Mouse (Mus musculus) intestine, postnatal 0 days (tissue): ENCODE measurements around the gene E130308A19Rik. TPM values are rescaled to one million over a fixed set of nuclear protein-coding genes. Genes with fewer than 3 reads are reported as not detected.

ENCODE experiments used
- ATAC-seq: fragments of 200-750 bp; cut with Nextera tagmentation; 2 replicates; pipeline ENCODE4 v1.8.0; 2017; ENCODE audit warnings: mild to moderate bottlenecking, moderate TSS enrichment, moderate library complexity
- H3K27ac ChIP-seq: fragments of 300-500 bp; sonication (generic); 2 replicates; pipeline ENCODE4 v1.5.1; 2014; ENCODE audit warnings: mild to moderate bottlenecking, low read depth, low read length, moderate library complexity
- H3K27me3 ChIP-seq: fragments of 300-500 bp; sonication (generic); replicated peaks from 2 replicates; pipeline ENCODE4 v1.6.1; 2014; ENCODE audit warnings: low read length, mixed read lengths; ENCODE audit not compliant: control insufficient read depth, insufficient read depth
- H3K36me3 ChIP-seq: fragments of 300-500 bp; sonication (generic); 2 replicates; pipeline ENCODE4 v1.6.1; 2014; ENCODE audit warnings: mild to moderate bottlenecking, moderate library complexity; ENCODE audit not compliant: control insufficient read depth, insufficient read depth
- H3K4me1 ChIP-seq: fragments of 300-500 bp; sonication (generic); replicated peaks from 2 replicates; pipeline ENCODE4 v1.6.1; 2014; ENCODE audit warnings: antibody characterized with exemption, low read length, mixed read lengths; ENCODE audit not compliant: control insufficient read depth, insufficient read depth
- H3K4me2 ChIP-seq: fragments of 300-500 bp; sonication (generic); replicated peaks from 2 replicates; pipeline ENCODE4 v1.6.1; 2014; ENCODE audit warnings: low read depth, mild to moderate bottlenecking, moderate library complexity
- H3K4me3 ChIP-seq: fragments of 300-500 bp; sonication (generic); 2 replicates; pipeline ENCODE4 v1.5.1; 2014; ENCODE audit warnings: low read depth, low read length
- H3K9ac ChIP-seq: fragments of 300-500 bp; sonication (generic); 2 replicates; pipeline ENCODE4 v1.6.1; 2014; ENCODE audit warnings: mild to moderate bottlenecking, low read depth, low read length
- H3K9me3 ChIP-seq: fragments of 300-500 bp; sonication (generic); 2 replicates; pipeline ENCODE4 v1.6.1; 2016; ENCODE audit warnings: mixed run types; ENCODE audit not compliant: control insufficient read depth
- CTCF ChIP-seq: sonication (generic); IDR thresholded peaks from 2 replicates; pipeline ENCODE4 v1.5.1; 2016; ENCODE audit warnings: low read depth, mild to moderate bottlenecking, control low read depth, antibody characterized with exemption, moderate library complexity
- whole genome bisulfite sequencing: fragments of 180-500 bp; shearing (Covaris S2); extraction: QIAGEN DNeasy Blood & Tissue Kit; methylation state at CpG from one replicate; pipeline ENCODE4 v1.1.7; 2014; 5-methylcytosine and 5-hydroxymethylcytosine counted together
- polyA plus RNA-seq: library from polyadenylated mRNA; unstranded; fragments of >200 nt; fragmentation: Nextera tagmentation; extraction: Ambion mirVana; gene quantifications from 2 replicates; pipeline ENCODE4 v1.2.1, GENCODE M21; 2015

The E130308A19Rik gene
- polyA plus RNA-seq, 1 experiment from 2014 or later: 6.6 TPM

- Histone ChIP-seq H3K9me3 (no peaks in the 10 kb centered on the region), H3K9ac (no peak overlapping the region), H3K27me3 (no peaks in the 10 kb centered on the region), H3K27ac (no peak overlapping the region), H3K4me3 (no peak overlapping the region), H3K4me1 (no peaks in the 10 kb centered on the region), H3K36me3 (no peaks in the 10 kb centered on the region), H3K4me2 (no peak overlapping the region)
- peak; percentile 43; the same call in 1 of the 2 replicates for ATAC-seq
- TF ChIP-seq CTCF: no peak
- WGBS: 47% methylated on average over 1 of the region's 1 CpGs
These were observed 36.2 kb downstream of the E130308A19Rik start for GRCm38 (mm10) chr4:59662163-59662562.

- Histone ChIP-seq H3K36me3 (no peaks in the 10 kb centered on the region), H3K4me3 (no peak overlapping the region), H3K4me2 (no peak overlapping the region), H3K4me1 (no peaks in the 10 kb centered on the region), H3K27ac (no peak overlapping the region), H3K9me3 (no peaks in the 10 kb centered on the region), H3K27me3 (no peaks in the 10 kb centered on the region), H3K9ac (no peak overlapping the region)
- TF ChIP-seq CTCF: no peak
- ATAC-seq: no peak
- WGBS: 69% methylated on average over 6 of the region's 6 CpGs
These were observed 37.4 kb downstream of the E130308A19Rik start for GRCm38 (mm10) chr4:59663451-59663850.

- no peak for TF ChIP-seq CTCF
- no peak overlapping the region for H3K9ac ChIP-seq
- H3K27ac ChIP-seq: no peak overlapping the region
- H3K9me3 ChIP-seq: no peaks in the 10 kb centered on the region
- no peaks in the 10 kb centered on the region for H3K27me3 ChIP-seq
- no peak overlapping the region for H3K4me3 ChIP-seq
- H3K4me1 ChIP-seq: no peaks in the 10 kb centered on the region
- no peak for ATAC-seq
- H3K4me2 ChIP-seq: no peak overlapping the region
- H3K36me3 ChIP-seq: no peaks in the 10 kb centered on the region
- 72% methylated on average over 3 of the region's 3 CpGs for WGBS
These were observed 40.7 kb downstream of the E130308A19Rik start for GRCm38 (mm10) chr4:59666550-59667317.

GRCm38 (mm10) chr4:59668050-59668449, 42.0 kb downstream of the E130308A19Rik start:
- H3K27ac ChIP-seq: no peak overlapping the region
- no peaks in the 10 kb centered on the region for H3K27me3 ChIP-seq
- no peaks in the 10 kb centered on the region for H3K4me1 ChIP-seq
- TF ChIP-seq CTCF: no peak
- H3K4me2 ChIP-seq: no peak overlapping the region
- H3K36me3 ChIP-seq: no peaks in the 10 kb centered on the region
- no peak for ATAC-seq
- no peak overlapping the region for H3K4me3 ChIP-seq
- no peak overlapping the region for H3K9ac ChIP-seq
- H3K9me3 ChIP-seq: no peaks in the 10 kb centered on the region
- 84% methylated on average over 3 of the region's 3 CpGs for WGBS

- ATAC-seq: no peak
- 95% methylated on average over 1 of the region's 1 CpGs for WGBS
These were observed 43.1 kb downstream of the E130308A19Rik start for GRCm38 (mm10) chr4:59669131-59669530.

GRCm38 (mm10) chr4:59670015-59670414, 44.0 kb downstream of the E130308A19Rik start:
- Histone ChIP-seq H3K27ac (no peak overlapping the region), H3K4me3 (no peak overlapping the region), H3K9me3 (no peaks in the 10 kb centered on the region), H3K4me2 (no peak overlapping the region), H3K9ac (no peak overlapping the region), H3K4me1 (0 out of 2 replicates have a peak, but pooled peaks cover 2% of the 10 kb centered on the region), H3K27me3 (no peaks in the 10 kb centered on the region), H3K36me3 (no peaks in the 10 kb centered on the region)
- no peak for ATAC-seq
- TF ChIP-seq CTCF: no peak
- WGBS: 79% methylated on average over 2 of the region's 2 CpGs

More at GRCm38 (mm10) chr4:59669131-59669530, 43.1 kb downstream of the E130308A19Rik start:
- H3K36me3 ChIP-seq: no peaks in the 10 kb centered on the region
- no peak overlapping the region for H3K9ac ChIP-seq
- H3K27ac ChIP-seq: no peak overlapping the region
- H3K4me2 ChIP-seq: no peak overlapping the region
- H3K4me1 ChIP-seq: no peaks in the 10 kb centered on the region
- H3K4me3 ChIP-seq: no peak overlapping the region
- TF ChIP-seq CTCF: no peak
- H3K27me3 ChIP-seq: no peaks in the 10 kb centered on the region
- no peaks in the 10 kb centered on the region for H3K9me3 ChIP-seq
